Mouse (Mus musculus): ENCODE results near the gene Rsph6a. TPM values are rescaled to one million over a fixed set of nuclear protein-coding genes. Genes with fewer than 3 reads are reported as not detected.

The Rsph6a gene
- polyA plus RNA-seq (2012; rRNA removed): 0.38 and 0.76 TPM in 2 replicates

- DNase-seq (ENCODE audit: low read depth): no peak
These were observed at the start of gene Rsph6a for GRCm38 (mm10) chr7:19054047-19054776. Gene Rsph6a (plus strand): TSS chr7:19054690.

DNA sequence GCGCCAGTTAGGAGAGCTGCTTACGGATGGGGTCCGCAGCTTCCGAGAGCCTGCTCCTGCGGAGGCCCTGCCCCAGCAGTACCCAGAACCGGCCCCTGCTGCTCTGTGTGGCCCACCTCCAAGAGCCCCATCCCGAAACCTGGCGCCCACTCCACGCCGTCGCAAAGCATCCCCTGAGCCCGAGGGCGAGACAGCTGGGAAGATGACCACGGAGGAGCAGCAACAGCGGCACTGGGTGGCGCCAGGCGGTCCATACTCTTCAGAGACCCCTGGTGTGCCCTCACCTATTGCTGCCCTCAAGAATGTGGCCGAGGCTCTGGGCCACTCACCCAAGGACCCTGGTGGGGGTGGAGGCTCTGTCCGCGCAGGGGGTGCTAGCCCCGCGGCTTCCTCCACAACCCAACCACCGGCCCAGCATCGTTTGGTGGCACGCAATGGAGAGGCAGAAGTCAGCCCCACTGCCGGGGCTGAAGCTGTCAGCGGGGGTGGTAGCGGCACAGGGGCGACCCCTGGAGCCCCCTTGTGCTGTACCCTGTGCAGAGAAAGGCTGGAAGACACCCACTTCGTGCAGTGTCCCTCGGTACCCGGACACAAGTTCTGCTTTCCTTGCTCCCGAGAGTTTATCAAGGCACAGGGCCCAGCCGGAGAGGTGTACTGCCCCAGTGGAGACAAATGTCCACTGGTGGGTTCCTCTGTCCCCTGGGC is 48.9 kb upstream of the Rsph6a start:
- DNase-seq (ENCODE audit: low read depth): no peak

DNA sequence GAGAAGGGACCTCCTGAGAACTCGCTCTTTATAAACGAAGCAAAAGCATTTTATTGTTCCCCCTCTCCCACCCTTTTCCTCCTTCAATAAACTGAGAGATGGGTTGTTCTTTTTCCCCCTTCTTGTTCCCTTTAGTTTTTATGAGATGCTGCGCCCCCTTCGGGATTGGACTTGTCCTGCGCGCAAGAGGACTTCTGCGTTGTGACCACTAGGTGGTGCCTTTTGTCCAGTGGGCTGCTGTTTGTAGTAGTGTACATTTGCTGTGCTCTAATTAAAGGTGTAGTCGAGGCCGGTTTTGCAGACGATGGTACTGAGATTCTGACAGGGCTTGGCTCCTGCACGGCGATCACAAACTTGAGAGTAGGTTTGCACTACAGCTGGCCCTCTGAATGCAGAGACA is 48.0 kb upstream of the Rsph6a start:
- DNase-seq (ENCODE audit: low read depth): no peak

DNA sequence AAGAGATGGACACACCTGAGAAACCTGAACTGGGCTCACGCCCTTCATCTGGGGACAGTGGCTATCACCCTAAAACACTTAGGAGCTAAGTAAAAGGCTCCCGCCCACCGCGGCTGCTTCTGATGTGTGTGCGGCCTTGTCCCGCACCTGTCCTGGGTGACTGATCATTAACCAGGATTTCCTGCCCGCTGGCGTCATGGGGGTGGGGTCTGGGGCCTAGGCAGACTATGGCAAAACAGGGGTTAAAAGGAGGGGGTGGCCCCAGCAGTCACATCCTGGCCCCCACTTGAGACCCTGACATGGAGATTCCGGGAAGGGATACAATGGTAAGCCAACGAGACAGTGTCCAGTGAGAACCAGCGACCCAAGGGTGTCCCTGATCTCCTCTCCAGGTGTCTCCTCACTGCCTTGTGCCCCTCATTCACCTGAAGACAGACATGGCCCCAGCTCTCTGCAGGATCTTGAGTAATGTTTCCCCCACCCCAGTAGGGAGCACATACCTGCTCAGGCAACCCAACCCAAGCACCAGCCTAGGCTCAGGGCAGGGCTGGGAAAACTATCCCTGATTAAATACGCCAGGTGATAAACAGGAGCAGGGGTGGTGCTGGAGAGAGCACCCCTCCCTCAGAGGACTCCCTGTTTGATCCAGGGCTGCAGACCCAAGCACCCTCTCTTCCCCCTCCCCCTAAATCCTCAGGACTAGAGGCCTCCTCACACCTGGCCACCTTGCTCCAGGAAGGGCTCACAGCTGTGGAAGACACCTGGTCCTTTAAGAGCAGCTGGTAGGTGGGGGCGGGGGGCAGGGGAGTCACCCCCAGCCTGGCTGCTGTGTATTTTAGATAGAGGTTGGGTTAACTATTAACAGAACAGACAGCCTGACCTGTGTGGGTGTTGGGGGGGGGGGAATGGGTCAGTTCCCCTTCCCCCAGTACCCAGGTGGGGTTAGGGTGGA is 47.2 kb upstream of the Rsph6a start:
- DNase-seq (ENCODE audit: low read depth): no peak

- DNase-seq (ENCODE audit: low read depth): no peak
These were observed 43.9 kb upstream of the Rsph6a start for GRCm38 (mm10) chr7:19010581-19010980.

DNA sequence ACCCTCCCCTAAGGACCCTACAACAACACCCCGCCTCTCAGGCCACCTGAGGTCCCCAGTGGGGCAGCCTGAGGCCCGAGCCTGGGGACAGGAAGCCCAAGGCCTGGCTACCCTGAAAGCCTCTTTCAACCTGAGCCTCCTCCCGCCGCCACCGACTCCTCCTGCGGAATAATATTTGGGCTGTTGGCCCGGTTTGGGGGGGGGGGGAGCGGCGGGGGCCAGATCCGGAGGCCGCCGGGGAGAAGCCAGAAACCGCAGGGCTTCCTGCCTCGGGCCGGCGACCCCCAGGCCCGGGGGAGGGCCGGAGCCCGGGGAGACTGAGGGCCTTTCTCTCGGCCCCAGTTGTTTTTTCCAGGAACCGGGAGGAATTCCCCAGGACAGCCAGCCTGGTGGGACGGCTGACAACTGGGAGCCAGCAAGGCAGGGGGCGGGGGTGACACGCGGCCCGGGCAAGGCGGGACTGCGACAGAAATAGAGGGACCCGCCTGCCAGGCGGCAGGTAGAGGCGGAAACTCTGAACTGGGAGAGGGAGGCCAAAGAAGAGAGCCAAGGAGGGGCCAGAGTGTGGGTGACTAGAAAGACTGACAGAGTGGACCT is 42.4 kb upstream of the Rsph6a start:
- no peak for DNase-seq (ENCODE audit: low read depth)

- DNase-seq (ENCODE audit: low read depth): no peak
These were observed 41.6 kb upstream of the Rsph6a start for GRCm38 (mm10) chr7:19012882-19013281.

DNA sequence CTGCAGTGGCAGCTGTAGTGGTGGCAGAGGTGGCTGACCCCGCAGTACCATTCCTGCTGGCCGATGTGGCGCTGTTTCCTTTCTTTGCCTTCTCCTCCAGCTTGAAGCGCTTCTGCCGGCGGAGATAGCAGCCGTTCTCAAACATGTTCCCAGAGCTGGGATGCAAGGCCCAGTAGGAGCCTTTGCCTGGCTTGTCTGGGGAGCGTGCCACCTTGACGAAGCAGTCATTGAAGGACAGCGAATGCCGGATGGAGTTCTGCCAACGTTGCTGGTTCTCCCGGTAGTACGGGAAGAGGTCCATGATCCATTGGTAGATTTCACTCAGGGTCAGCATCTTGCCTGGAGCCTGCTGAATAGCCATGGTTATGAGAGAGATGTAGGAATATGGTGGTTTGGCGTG is 40.0 kb upstream of the Rsph6a start:
- DNase-seq (ENCODE audit: low read depth): no peak

- no peak for DNase-seq (ENCODE audit: low read depth)
These were observed 38.4 kb upstream of the Rsph6a start for GRCm38 (mm10) chr7:19016042-19016441.

DNA sequence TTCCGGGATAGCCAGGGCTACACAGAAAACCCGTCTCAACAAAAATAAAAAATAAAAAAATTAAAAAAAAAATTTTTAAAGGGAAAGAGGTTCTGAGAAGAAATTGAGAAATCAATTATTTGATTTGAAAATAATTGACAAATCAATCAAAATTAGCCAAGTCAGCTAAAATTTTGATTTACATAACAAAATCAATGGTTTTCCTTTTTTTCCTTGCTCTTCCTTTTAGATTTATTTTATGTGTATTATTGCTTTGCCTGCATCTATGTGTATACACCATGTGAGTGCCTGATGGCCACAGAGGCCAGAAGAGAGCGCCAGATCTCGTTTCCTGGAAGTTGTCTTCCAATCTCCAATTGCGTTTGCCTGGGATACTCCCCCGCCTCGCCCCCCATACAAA is 36.6 kb upstream of the Rsph6a start:
- DNase-seq (ENCODE audit: low read depth): no peak

DNA sequence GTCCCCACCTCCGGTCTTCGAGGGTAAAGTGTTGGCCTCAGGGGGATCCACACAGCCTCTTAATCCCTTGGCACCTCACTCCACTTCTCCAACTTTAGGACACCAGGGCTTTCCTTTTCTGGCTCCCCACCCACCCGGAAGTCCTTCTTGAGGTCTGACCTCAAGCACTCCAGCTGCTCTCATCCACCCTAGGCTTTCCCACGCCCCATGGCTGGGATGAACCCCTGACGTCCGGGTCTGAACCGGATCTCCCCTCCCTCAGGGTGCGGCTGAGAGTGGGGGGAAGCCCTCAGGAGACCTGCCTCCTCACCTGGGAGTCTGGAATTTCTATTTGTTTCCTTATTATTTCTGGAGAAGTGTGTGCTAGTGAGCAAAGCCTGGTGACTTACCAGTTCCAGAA is 33.4 kb upstream of the Rsph6a start:
- no peak for DNase-seq (ENCODE audit: low read depth)

GRCm38 (mm10) chr7:19022189-19022958 is 32.1 kb upstream of the Rsph6a start:
- no peak for DNase-seq (ENCODE audit: low read depth)

- no peak for DNase-seq (ENCODE audit: low read depth)
These were observed 31.1 kb upstream of the Rsph6a start, which contains the start of gene Foxa3 for GRCm38 (mm10) chr7:19023357-19023814. Gene Foxa3 (minus strand): TSS chr7:19023538.

GRCm38 (mm10) chr7:19024096-19024506 is 30.4 kb upstream of the Rsph6a start, which contains the start of gene Sympk:
Gene Sympk (plus strand): TSS chr7:19024377.
- DNase-seq (ENCODE audit: low read depth): no peak

DNA sequence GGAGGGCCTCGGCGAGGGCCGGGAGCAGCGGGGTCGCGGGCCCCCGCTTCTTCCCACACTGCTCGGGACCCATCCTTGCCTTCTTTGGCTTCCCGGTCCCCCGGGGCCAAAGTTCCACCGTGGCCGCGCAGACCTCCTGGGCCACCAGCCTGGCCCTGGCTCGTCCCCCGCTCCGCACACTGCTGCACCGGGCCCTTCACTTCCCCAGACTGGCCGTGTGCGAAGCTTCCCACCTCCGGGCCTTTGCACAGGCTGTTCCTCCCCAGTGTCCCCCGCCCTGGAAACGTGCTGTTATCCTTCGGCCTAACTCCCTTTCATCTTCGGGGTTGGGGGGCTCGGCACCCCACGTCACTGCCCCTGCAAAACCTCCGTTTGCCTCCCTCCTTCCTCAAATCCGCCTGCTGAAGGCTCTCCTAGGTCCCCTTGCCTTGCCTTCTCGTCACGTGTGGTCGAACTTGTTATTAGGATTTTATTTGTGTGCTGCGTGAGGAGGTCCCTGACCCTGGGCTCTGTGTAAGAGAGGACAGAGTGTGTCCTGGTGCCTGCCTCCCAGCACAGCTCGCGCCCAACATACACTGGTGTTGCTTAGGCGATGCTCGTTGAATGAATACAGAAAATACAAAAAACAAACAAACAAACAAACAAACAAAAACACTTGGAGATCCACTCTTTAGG is 29.8 kb upstream of the Rsph6a start:
- no peak for DNase-seq (ENCODE audit: low read depth)

DNA sequence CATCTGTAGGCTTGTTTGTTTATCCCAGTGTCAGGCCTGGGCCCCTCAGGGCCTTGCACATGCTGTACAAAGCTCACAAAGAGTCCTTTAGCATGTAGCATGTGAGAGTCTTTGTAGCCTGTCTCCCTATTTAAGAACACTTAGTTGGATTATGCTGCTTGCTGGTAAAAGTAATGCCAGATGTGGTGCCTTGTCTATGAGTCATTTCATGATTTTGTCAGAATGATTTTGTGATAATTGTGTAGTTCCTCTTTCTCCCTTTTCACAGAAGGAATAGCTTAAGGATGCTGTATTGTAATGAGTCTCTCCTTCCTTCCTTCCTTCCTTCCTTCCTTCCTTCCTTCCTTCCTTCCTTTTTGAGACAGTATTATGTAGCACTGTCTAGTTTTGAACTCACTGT is 26.4 kb upstream of the Rsph6a start:
- DNase-seq (ENCODE audit: low read depth): no peak

GRCm38 (mm10) chr7:19029084-19029653 is 25.3 kb upstream of the Rsph6a start:
- no peak for DNase-seq (ENCODE audit: low read depth)

GRCm38 (mm10) chr7:19031641-19032040 is 22.8 kb upstream of the Rsph6a start:
- DNase-seq (ENCODE audit: low read depth): no peak

GRCm38 (mm10) chr7:19044616-19045015 is 9.9 kb upstream of the Rsph6a start:
- no peak for DNase-seq (ENCODE audit: low read depth)

Data from gonadal fat pad, adult 2 months (tissue).